Mouse (Mus musculus) myocyte (in vitro differentiated cells): Measurements from ENCODE around the gene Endog.

ENCODE experiments used
- CEBPB ChIP-seq: IDR thresholded peaks from 2 replicates; pipeline ENCODE4 v1.6.1; 2011; ENCODE audit warnings: mild to moderate bottlenecking, moderate library complexity; ENCODE audit not compliant: poor library complexity, insufficient read depth, severe bottlenecking
- E2F4 ChIP-seq: IDR thresholded peaks from one replicate; pipeline ENCODE4 v1.6.1; 2011; ENCODE audit warnings: mild to moderate bottlenecking, control low read depth, moderate library complexity; ENCODE audit not compliant: insufficient read depth
- MAX ChIP-seq: IDR thresholded peaks from one replicate; pipeline ENCODE4 v1.6.1; 2011; ENCODE audit warnings: low read depth, mild to moderate bottlenecking, control low read depth
- MYOD1 ChIP-seq, 3 experiments: IDR thresholded peaks; one replicate each; pipeline ENCODE4 v1.6.1; 2011; ENCODE audit warnings: control low read depth in 2 of 3, low read depth in 2 of 3, mild to moderate bottlenecking in 2 of 3, moderate library complexity in 1 of 3; ENCODE audit not compliant: insufficient read length in 2 of 3, control insufficient read depth in 1 of 3
- MYOG ChIP-seq, 3 experiments: IDR thresholded peaks; one replicate each; pipeline ENCODE4 v1.6.1; 2011; ENCODE audit warnings: control low read depth in 2 of 3, low read depth in 2 of 3, mild to moderate bottlenecking in 2 of 3; ENCODE audit not compliant: insufficient read length in 2 of 3, control insufficient read depth in 1 of 3, insufficient read depth in 1 of 3
- POLR2A ChIP-seq: IDR thresholded peaks from one replicate; pipeline ENCODE4 v1.6.1; 2011; ENCODE audit warnings: low read depth, mild to moderate bottlenecking, control low read depth, moderate library complexity; ENCODE audit not compliant: insufficient read length
- POLR2AphosphoS2 ChIP-seq: IDR thresholded peaks from one replicate; pipeline ENCODE4 v1.6.1; 2011; ENCODE audit warnings: low read depth, control low read depth; ENCODE audit not compliant: insufficient read length
- REST ChIP-seq: IDR thresholded peaks from one replicate; pipeline ENCODE4 v1.6.1; 2011; ENCODE audit warnings: mild to moderate bottlenecking, control low read depth, moderate library complexity; ENCODE audit not compliant: insufficient read depth, insufficient read length
- SRF ChIP-seq: IDR thresholded peaks from one replicate; pipeline ENCODE4 v1.6.1; 2011; ENCODE audit warnings: low read depth; ENCODE audit not compliant: control insufficient read depth, insufficient read length
- TCF12 ChIP-seq: IDR thresholded peaks from one replicate; pipeline ENCODE4 v1.6.1; 2011; ENCODE audit warnings: mild to moderate bottlenecking, control low read depth; ENCODE audit not compliant: poor library complexity, insufficient read depth, severe bottlenecking
- USF1 ChIP-seq: IDR thresholded peaks from one replicate; pipeline ENCODE4 v1.6.1; 2011; ENCODE audit warnings: low read depth, mild to moderate bottlenecking, control low read depth, moderate library complexity

DNA sequence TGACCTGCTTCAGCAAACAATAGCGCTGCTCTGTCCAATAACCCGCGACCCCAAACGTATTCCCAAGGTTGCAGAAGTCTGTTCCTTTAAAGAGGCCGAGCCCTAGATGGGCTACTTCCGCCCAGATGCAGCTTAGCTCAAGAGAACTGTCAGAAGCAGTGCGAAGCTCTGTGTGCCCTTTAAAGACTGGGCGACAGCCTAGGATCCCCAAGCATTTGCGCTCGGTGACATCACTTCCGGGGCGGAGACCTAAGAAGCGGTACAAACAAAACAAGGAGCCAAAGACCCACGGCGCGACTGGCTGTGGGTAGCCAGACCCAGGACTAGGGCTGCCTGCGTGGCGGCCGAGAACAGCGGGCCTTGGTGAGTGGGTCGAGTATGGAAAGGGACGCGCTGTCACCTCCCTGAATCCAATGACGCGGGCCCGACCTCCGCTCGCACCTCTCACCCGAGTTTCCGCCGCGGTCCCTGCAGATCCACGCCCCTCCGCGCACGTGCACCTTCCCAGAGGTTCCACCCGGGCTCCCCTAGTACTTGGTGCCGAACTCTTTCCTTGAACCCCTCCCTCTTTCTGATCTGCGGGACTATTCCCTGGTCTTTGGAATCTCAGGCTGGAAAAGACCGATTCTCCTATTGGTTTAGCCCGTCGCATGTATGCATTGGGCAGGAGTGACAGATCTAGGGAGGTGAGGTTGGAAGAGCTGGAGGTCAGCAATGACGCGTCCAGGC lies 34.5 kb downstream of the Endog start, which contains the start of gene Kyat1:
- TF ChIP-seq POLR2A = peak; percentile 74
- TF ChIP-seq MYOG (IDR thresholded peaks at IDR 0.05; ENCODE audit: control insufficient read depth in 1 of 3, insufficient read depth in 1 of 3, insufficient read length in 2 of 3, low read depth in 2 of 3) = no peak
- no peak for TF ChIP-seq REST
- no peak for TF ChIP-seq MAX
- TF ChIP-seq TCF12 = no peak
- peak; percentile 63 for TF ChIP-seq E2F4
- TF ChIP-seq POLR2AphosphoS2 = peak; percentile 49
- peak; percentile 43; the same call in 1 of the 2 replicates for TF ChIP-seq CEBPB
- no peak for TF ChIP-seq USF1
- peak; percentile 92 for TF ChIP-seq SRF
- no peak for TF ChIP-seq MYOD1 (IDR thresholded peaks at IDR 0.05; ENCODE audit: control insufficient read depth in 1 of 3, insufficient read length in 2 of 3, low read depth in 2 of 3)
